Mouse (Mus musculus): ENCODE data around the gene Gm49355.
A peak's percentile ranks its signal among the peaks of the same experiment; 100 is the strongest.
"Not testable (repeated sequence)": the region's sequence is repeated elsewhere in the genome, so short reads cannot be mapped to it uniquely, and the experiment has no call there.

The Gm49355 gene

DNA sequence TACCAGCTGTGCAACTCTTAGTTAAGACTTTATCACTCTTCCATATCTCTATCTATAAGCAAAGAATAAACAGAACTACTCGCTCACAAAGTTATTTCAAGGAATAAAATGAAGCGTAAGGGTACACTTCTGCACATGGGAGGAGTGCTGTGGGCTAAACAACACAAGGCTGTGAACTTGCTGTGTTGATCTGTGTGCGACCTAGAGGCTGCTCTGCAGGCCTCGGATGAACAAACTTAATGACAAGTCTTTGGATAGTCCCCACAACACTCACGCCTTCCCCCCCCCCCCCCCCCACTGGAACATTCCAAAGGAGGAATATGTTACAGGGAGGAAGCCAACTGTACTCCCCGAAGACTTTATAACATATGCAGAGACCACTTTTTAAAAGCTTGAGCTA, at the start of gene Gm49355:
TSS of gene Gm49355 (plus strand) at position 336 of the 400 bp plus-strand sequence.
- no peak for DNase-seq (ENCODE audit: low read depth, low spot score)

DNA sequence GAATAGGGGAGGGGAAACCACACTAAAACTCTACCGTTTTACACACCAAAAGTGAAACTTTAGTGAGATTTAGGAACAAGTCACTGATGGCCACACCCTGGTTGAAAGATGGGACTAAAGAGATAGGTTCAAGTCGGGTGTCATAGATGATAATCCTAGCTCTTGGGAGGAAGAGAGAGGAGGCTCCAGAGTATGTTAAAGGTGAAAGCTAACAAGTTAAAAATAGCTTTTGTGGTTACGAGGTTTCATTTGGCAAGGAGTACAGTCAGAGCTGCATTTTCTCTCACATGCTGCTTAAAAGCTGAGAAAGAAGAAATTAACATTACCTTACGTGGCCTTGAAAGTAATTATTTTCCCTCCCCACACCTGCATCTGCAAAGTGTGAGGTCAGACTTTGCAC, 40.0 kb upstream of the Gm49355 start:
- DNase-seq (ENCODE audit: low read depth, low spot score), result no peak

DNA sequence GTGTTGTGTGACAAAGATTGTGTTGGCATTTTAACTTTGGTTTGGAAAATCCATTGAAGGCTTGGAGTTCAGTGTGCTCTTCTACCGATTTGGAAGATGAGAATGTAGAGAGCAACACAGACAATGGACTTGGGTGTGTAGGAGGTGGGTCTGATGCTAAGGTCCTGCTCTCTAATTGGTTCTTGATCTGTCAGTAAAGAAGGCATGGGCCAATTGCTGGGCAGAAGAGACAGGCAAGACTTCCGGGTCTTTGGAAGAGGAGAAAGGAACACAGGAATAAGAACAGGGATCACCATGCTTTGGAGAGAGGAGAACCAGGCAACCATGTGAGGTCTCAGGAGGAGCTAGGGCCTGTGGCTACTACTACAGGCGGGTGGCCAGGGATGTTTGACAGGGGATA, 7.7 kb upstream of the Gm49355 start:
- DNase-seq (ENCODE audit: low read depth, low spot score), result no peak

DNA sequence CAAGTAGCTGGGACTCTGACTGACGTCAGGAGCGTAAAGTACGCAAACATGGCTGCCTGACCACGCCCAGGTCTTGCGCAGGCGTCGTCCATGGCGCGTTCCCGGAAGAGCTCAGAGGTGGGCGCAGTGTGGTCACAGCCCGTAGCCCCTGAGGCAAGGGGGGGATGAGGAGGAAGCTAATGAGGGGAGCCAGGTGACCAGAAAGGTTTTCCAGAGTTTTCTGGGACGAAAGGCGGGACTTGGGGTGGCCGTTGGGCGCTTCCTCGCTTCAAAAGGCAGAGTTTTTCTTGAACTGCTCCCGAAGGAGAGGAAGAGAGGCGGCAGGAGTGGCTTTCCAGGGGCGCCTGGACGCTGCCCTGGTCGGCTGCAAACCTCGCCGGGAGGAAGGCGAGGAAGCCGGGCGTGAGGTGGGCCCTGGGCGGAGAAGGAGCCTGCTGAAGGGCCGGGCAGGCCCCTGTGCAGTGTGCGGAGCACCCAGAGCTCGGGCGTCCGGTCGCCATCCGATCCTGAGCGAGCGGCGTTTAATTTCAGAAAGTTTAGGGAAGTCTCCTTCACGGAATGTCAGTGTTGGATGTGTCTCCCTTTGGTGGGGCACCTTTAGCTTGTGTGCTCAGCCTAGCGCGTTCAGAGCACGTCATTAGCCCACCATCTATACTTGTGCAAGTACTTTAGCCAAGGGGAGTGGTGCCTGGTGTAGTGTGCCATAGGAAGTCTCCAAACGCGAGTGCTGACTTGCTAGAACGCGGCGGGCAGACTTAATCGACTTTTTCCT, 551 bp downstream of the Gm49355 start, which contains the start of gene 3830406C13Rik:
TSS of gene 3830406C13Rik (plus strand) at position 33 of the 772 bp plus-strand sequence.
- peak; percentile 94 for DNase-seq (ENCODE audit: low read depth, low spot score)

DNA sequence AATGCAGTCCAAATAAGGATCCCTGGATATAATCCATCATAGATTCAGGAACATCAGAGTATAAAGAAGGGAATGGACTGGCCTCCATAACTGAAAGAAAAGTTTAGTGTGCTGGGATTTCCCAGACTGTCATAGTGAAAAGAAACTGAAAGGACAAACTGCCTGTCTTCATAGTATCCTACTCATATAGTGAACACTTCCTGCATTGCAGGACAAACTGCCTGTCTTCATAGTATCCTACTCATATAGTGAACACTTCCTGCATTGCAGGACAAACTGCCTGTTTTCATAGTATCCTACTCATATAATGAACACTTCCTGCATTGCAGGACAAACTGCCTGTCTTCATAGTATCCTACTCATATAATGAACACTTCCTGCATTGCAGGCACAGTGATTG, 6.0 kb downstream of the Gm49355 start:
- not testable (repeated sequence) for DNase-seq (ENCODE audit: low read depth, low spot score)

DNA sequence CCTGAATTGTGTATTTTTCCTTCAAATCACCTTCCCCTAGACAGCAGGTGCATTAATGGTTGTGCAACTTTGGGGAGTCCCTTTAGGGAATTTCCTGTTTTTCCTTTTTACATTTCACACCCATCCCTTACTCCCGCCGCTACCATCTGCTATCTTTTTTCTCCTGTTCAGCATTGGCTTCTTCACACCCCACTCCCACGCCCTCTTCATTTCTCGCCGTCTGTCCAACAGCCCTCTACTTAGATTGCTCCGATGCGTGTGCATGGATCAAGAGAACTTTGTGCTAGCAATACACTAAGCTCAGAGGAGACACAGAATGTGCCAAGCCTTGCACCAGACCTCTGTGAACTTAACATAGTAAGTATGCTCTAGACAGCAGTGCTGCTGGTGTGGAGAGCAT, 12.6 kb downstream of the Gm49355 start:
- DNase-seq (ENCODE audit: low read depth, low spot score), result peak; percentile 92

DNA sequence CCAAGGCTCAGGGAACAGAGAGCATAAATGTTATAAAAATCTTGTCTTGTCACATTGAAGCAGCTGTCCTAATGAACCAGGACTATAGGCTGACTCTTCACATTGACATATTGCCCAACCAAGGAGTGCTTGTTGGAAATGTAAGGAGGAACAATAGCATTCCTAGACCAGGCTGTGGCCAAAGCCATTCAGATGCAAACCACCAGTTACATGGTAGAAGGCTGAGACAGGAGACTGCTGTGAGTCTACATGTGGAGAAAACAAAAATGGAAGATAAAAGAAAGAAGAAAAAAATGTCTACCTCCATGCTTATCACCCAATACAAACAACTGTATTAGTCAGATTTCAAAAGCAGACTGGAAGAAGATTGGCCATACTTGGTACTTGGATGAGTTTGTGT, 15.4 kb downstream of the Gm49355 start:
- DNase-seq (ENCODE audit: low read depth, low spot score), result no peak

DNA sequence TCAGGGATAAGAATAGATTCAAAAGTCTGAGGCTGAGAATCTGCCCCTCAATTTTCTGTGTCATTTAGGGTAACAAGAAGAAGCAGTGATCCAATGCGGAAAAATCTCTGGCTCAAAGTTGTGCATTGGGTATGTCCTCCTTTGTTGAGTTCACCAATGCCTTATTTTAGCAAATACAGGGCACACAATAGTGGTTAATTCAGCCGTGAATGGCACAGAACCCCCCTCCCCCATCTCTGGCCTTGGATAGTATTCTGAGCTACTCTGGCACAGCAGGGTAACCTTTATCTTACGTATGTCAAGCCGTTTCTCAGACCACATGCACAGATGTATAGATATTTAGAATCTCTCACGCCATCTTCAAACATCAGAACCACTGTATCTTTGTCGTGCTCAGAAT, 15.9 kb downstream of the Gm49355 start:
- DNase-seq (ENCODE audit: low read depth, low spot score), result no peak

DNA sequence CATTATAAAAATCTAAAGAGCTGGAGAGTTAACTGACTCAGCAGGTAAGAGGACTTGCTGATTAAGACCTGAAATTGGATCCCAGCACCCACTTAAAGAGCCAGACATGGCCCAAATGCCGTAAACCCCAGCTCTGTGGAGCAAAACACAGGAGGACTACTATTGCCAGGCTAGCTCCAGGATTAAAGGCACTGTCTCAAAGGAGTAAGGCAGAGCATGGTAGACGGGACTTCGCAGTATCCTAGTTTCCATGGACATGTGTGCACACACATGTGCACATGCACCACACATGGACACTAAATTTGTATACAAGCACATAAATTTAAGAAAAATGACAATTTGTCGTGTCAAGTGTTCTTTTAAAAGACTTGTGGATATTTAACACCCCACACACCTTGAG, 16.5 kb downstream of the Gm49355 start:
- DNase-seq (ENCODE audit: low read depth, low spot score), result no peak

DNA sequence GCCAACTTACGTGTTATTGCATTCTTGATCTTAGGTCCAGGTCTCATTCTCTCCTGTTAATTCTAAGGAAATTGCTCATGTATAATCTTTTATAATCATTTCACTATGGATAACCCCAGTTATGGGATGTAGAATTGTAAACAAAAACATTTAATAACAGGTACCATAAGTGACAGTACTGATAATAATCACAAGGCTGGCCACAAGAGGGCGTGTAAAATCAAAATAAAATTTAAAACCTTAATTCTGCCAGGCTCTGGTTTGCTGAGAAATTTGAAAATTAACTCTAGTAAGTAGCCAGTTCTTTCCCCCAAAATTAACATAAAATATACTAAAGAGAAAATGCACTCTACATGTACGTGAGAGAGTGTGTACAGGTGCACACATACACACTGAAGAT, 16.9 kb downstream of the Gm49355 start:
- DNase-seq (ENCODE audit: low read depth, low spot score), result peak; percentile 27

DNA sequence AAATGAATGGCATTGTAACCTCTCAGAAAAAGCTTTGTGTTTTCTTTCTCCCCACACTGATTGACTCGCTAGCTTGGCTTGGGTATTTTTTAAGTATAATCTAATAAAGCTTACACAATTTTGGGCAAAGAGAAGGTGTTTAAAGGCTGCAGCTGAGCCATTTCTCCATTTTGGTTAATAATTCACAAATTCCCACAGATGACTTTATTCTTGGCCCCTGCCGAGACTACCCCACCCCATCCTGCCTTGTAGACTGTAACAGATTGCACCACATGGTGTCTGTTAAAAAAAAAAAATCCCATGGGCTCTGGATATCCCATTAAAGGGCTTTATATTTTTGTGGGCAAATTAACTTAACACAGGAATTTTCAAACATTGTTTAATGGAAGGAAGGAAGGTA, 19.3 kb downstream of the Gm49355 start:
- no peak for DNase-seq (ENCODE audit: low read depth, low spot score)

DNA sequence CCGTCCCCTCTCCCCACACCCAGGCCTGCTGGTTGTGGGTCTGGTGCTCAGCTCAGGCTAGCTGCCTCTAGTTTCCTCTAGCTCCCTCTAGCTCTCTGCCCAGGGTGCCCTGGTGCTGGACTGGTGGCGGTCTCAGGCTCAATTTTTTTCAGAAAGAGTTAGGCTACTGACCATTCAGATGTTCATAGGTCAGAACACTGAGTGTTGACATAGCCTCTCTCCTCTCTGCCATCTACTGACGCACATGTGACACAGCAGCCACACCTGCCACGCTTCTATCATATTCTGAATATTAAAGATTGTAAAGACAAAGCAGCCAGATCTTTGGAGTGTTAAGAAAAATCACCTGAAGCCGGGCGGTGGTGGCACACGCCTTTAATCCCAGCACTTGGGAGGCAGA, 49.8 kb downstream of the Gm49355 start:
- DNase-seq (ENCODE audit: low read depth, low spot score), result no peak

DNA sequence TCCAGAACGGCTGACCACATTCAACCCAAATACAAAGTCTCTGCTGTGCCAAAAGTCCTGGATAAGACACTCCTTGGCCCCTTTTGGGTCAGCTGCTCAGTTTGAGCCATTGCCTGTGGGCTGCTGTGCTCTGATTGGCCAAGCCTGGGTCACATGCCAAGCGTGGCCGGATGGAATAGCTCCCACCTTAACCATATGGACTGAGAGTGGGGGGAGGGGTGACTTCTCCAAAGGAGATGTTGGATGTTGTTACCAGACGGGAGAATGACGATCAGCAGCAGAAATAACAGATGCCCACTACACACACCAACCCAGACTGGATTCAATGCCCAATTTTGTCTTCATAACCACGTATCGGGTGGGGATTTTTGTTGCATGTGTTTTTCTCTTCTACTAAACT, 51.1 kb downstream of the Gm49355 start:
- no peak for DNase-seq (ENCODE audit: low read depth, low spot score)

DNA sequence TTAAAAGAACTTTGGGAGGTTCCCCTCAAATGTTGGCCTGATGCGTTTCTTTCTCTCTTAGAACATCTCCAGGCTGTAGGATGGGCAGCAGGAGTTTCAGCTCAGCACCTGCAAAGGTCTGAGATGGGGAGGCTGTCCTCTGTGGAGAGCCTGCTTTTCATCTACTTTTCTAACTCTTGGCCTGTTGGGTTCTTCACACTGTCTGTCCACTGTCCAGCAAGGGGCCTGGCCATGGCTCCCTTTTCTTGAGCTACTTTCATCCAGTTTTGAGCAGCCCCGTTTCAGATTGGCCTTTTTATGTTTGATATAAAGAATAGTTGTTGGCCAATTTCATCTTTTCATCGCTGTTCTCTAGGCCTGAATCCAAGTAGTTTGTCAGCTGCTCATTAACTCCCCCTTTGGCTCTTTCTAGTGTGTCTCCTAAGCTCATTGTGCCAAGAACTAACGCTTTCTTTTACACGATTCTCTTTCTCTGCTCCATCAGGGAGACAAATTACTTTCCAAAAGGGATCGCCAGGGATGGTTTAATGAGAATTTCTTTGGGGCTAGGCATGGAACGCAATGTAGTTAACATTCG, 53.7 kb downstream of the Gm49355 start:
- DNase-seq (ENCODE audit: low read depth, low spot score), result peak; percentile 62

DNA sequence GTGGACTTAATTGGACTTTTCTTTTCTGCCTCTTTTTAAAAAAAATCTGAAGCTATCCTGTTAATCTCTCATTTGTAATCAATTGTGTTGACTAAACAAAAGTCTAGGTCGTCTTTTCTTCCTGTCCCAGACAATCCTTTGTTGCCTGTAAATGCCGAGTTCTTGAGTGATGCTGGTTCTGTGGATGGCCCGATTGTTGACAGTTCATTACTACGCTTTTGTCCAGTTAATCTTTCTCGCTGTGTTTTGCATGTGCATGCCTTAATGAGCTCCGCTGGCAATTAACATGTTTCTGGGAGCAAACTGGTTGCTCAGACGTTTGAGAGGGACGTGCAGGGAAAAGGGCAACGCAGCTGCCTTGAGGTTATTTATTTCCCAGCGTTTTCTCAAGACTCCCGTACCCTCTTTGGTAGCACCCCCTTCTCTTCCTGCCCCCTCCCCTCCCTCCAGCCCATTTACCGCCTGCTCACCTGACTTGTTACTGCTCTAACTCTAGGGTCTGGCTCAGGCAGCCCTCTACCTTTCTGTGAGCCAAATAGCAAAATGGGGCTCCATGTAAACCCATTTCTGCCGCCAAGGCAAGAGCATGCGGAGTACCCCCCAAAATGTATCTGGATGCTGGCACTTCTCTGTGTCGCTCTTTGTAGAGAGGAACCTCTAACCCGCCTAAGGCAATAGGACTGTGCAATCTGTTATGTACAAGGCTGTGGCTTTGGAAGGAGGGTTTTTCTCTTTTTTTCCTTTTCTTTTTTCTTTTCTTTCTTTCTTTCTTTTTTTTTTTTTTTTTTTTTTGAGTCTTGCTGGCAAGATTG, 54.4 kb downstream of the Gm49355 start:
- no peak for DNase-seq (ENCODE audit: low read depth, low spot score)

DNA sequence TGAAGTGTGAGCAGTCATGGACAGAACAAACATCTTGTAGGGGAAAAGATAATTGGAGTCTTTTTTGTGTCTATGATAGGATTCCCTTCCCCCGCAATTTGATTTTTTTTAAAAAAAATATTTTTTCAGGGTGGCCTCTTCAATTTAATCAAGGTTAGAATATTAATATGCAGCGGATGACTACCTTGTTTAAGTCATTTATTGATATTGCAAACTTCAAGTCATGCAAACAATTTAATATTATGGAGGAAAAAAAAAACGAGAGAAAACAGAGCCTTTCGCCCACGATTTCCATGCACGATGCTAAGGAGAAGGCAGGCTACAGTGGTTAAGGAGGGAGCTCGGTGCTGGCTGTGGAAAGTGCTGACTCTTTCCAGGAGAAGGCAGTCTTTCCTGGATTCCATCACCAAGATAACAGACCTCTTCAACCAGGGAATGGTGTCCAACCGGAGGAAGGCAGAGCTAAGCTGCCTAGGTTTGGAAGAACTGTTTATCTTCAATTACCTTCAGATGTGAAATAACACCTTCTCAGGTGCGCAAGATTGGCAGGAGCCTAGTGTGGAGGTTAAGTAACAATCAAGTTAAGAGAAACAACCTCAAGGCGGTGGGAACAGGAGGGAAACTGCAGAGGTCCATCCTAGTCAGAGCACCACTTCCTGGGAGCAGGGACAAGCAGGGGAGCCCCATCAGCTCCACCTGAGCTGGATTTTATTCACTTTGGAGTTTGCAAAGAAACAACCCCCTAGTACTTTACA, 55.2 kb downstream of the Gm49355 start:
- DNase-seq (ENCODE audit: low read depth, low spot score), result no peak

DNA sequence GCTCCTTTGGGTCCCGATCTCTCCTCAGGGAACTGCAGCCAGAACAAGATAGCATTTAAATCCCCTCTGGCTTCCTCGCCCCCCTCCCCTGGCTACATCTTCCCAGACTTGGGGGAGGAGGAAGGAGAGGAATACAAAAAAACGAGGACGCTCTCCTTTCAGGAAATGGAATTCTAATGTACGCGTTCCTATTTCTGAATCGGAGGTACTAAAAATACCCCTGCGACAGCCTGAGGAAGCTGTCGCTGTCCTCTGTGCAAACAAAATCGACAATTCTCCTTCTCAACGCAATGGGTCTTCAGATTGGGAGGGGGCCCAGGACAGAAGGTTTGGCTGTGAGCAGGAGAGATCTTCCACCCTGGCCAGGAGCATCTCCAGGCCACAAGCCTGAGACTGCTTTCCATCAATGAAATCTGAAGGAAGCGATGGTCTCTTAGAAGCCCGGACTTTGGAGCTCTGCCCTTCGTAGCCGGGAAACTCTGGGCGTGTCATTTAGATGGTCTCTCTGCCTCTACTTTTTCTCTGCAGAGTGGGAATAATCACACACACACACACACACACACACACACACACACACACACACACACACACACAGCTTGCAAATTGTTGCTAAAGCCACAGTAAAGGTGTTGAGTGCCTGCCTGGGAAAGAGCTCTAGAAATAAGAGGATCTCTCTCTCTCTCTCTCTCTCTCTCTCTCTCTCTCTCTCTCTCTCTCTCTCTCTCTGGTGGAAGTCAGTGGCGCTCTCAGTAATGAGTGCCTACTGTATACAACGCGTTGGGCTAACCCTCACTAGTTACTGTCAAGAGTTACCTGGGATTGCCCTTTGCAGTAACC, 56.7 kb downstream of the Gm49355 start:
- peak; percentile 60 for DNase-seq (ENCODE audit: low read depth, low spot score)

DNA sequence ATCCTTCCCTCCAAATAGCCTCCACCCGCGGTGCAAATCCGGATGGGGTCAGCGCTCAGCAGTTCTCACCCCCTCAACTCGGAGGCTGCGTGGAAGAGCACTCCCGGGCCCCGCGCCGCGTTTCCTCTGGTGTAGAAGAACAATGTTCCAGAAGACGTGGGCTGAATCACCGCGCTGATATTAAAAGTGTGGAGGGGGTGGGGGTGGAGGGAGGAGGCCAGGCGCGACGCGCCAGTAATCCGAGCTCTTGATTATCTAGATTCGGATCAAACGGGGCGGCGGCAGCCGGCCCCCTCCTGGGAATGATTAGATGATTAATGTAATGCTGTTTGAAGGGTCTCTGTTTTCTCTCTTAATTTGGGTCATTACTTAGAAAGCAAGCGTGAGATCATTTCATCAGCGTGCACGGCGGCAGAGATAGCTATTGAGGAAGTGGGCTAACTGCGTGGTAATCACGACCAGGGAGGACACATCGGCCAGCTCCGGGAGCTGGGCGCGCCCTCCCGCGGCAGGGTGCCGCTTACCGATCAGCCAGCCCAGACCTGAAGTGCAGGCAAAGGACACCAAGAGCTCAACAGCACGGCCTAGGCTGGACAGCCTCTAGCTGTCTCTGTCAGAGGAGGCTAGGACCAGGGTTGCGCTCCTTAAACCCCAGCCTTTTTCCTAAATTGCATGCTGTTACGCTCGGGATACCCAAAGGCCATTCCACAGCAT, 57.5 kb downstream of the Gm49355 start:
- no peak for DNase-seq (ENCODE audit: low read depth, low spot score)

DNA sequence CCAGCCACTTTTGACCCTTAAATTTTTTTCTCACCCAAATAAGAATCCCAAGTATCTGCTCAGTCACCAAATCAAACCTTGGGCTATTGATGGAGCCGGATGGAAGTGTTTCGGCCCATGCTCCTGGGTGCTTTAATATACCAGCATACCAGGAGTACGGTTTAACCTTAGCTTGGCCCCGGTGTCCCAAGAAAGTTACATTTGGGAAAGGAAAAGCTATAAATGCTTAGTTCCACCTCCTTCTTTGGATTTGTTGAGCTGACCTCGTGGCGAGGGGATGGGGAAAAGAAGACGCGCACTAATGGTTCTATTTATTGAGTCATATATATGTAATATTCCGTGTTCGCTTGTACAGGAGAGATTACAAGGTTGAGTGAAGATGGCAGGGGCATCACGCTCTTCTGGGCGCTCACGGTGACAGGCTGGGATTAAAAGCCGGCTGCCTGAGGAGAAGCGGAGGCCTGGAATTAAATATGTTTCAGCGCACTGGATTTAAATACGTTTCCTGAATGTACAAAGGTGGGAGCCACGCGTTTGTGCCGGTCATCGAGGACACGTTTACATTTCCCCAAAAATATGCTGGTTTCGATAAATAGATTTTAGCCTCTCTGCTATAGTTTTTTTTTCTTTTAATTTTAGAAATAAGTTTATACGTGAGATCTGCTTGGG, 58.1 kb downstream of the Gm49355 start:
- no peak for DNase-seq (ENCODE audit: low read depth, low spot score)

All from brain, adult 2 months (tissue).